Mouse (Mus musculus): ENCODE data around the gene Lztr1. TPM values are rescaled to one million over a fixed set of nuclear protein-coding genes. Genes with fewer than 3 reads are reported as not detected.
A peak's percentile ranks its signal among the peaks of the same experiment; 100 is the strongest.

Gene Lztr1
- 10 to 100 TPM; 58.7 to 64.6 TPM for total RNA-seq (2021)
- long read RNA-seq, experiment 1, transcript Lztr1-201 (21 exons, 3,394 nt), result major isoform, 65 of 77 reads
- long read RNA-seq, experiment 1, partial matches to known transcripts, result 4 of 77 reads
- long read RNA-seq, experiment 1, other reads (novel, unspliced or antisense), result 8 of 77 reads
- long read RNA-seq, experiment 2, transcript Lztr1-201 (21 exons, 3,394 nt), result major isoform, 49 of 66 reads
- long read RNA-seq, experiment 2, partial matches to known transcripts, result 6 of 66 reads
- long read RNA-seq, experiment 2, other reads (novel, unspliced or antisense), result 11 of 66 reads

DNA sequence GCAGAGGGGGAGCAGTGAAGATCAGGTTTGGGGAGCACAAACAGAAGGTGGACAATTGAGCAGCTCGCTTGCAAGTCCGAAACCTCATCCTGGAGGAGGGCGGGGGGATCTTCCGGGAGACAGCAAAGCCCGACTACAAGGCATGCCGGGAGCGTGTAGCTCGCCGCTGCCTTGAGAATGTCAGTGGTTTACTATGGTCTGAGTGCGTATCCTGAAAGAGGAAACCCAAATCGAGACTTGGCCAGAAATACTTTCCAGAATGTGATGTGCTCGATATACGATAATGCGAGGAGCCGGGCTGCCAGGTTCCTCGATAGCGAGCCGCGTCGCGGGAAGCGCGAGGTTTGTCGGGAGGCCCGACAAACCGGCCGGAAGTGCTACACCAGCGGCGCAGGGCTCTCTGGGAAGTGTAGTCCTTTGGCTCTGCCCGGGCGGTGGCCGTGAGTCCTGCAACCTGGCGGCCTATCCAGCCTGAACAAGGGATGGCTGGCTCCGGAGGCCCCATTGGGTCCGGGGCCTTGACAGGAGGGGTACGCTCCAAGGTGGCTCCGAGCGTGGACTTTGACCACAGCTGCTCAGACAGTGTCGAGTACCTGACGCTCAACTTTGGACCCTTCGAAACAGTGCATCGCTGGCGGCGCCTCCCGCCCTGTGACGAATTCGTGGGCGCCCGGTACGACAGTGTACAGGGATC, at the start of gene Lztr1:
Lztr1 (plus strand) TSS at position 143 of the 694 bp plus-strand sequence.
- peak; percentile 84 to 86 for DNase-seq (ENCODE audit: low spot score in 2 of 2)

- DNase-seq (ENCODE audit: low spot score in 2 of 2), result no peak
Observed at GRCm38 (mm10) chr16:17460254-17460653, 48.2 kb upstream of the Lztr1 start.

- DNase-seq (ENCODE audit: low spot score in 2 of 2), result no peak
Observed at GRCm38 (mm10) chr16:17461596-17461995, 46.9 kb upstream of the Lztr1 start.

DNA sequence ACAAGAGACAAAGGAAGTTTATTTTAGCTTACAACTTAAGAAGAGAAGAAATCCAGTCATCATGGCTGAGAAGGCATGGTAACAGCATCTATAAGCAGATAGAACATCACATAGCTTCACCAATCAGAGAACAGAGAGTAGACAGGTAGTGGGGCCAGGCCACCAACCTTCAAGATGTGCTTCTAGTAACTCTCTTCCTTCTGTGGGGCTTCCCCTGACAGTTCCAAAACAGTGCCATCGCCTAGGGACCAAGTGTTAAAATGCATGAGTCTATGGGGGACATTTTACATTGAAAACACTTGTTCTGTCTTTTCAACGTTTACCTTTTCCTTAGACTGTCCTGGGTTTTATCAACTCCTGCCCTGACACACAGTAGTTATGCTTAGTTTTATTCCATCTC, 45.3 kb upstream of the Lztr1 start:
- no peak for DNase-seq (ENCODE audit: low spot score in 2 of 2)

GRCm38 (mm10) chr16:17466875-17467663, 41.4 kb upstream of the Lztr1 start:
- DNase-seq (ENCODE audit: low spot score in 2 of 2), result no peak

- DNase-seq (ENCODE audit: low spot score in 2 of 2), result no peak
Observed at GRCm38 (mm10) chr16:17472498-17472897, 36.0 kb upstream of the Lztr1 start.

DNA sequence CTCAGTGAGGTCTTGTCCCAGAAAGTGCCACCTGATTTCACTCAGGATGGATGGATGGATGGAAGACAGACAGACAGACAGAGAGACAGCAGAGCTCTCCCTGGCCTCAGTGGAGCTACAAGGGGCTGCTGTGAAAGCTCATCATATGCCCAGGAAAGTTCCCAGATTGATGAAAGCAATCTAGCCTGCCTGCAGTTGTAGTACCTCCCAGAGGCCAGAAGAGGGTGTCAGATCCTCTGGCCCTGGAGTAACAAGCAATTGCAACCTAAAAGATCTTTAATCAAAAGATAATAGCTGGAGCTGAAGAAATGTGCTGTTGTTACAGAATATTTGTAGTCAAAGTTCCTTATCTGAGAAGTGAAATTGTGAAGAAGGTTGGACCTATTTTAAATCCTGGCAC, 34.4 kb upstream of the Lztr1 start:
- peak in 1 of 2 experiments; percentile 20 for DNase-seq (ENCODE audit: low spot score in 2 of 2)

DNA sequence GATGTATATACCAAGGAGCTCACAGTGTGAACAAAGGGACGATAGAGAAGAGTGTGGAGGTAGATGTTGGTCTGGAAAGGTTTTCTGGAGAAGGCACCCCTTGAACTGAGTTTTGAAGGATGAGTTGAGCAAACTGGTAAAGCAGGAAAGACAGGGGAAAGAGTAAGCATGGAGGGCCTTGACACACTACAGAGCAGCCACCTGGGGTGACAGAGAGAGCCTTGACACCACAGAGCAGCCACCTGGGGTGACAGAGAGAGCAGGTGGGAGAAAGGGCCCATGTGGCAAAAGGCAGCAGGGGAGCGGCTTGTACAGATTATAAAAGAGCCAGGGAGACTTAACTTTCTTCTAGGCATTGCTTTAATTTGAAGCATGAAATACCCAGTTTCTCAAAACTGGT, 33.7 kb upstream of the Lztr1 start:
- no peak for DNase-seq (ENCODE audit: low spot score in 2 of 2)

GRCm38 (mm10) chr16:17475326-17475725, 33.2 kb upstream of the Lztr1 start:
- no peak for DNase-seq (ENCODE audit: low spot score in 2 of 2)

DNA sequence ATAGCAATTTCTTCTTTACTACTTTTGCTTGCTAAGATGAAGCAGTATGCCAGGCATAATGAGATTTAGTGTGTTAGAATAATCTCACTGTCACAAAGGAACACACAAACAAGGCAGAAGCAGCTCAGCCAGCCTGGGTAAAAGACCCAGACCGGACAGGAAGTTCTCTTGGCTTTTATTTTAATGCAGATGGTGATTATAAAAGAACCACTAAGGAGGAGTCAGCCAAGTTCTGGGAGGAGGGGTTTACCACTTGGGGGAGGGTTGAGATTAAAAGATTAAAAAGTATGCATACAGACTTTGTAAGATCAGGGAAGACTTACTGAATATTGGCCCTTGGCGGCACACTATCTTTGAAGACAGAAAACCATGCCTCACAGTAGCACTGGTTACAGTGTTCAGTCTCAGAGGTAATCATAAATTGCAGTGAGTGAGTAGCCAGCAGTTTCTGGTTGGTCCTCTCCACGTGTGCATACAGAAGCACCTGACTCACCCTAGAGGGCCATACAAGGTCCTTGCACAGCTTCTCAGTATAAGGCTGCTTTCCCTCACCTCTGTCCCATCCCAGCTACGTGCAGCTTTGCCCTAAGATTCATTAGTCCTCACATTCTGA, 30.1 kb upstream of the Lztr1 start:
- DNase-seq (ENCODE audit: low spot score in 2 of 2), result no peak

GRCm38 (mm10) chr16:17481465-17481864, 27.0 kb upstream of the Lztr1 start:
- DNase-seq (ENCODE audit: low spot score in 2 of 2), result no peak

- peak in 1 of 2 experiments; percentile 52 for DNase-seq (ENCODE audit: low spot score in 2 of 2)
Observed at GRCm38 (mm10) chr16:17486505-17486904, 22.0 kb upstream of the Lztr1 start.

DNA sequence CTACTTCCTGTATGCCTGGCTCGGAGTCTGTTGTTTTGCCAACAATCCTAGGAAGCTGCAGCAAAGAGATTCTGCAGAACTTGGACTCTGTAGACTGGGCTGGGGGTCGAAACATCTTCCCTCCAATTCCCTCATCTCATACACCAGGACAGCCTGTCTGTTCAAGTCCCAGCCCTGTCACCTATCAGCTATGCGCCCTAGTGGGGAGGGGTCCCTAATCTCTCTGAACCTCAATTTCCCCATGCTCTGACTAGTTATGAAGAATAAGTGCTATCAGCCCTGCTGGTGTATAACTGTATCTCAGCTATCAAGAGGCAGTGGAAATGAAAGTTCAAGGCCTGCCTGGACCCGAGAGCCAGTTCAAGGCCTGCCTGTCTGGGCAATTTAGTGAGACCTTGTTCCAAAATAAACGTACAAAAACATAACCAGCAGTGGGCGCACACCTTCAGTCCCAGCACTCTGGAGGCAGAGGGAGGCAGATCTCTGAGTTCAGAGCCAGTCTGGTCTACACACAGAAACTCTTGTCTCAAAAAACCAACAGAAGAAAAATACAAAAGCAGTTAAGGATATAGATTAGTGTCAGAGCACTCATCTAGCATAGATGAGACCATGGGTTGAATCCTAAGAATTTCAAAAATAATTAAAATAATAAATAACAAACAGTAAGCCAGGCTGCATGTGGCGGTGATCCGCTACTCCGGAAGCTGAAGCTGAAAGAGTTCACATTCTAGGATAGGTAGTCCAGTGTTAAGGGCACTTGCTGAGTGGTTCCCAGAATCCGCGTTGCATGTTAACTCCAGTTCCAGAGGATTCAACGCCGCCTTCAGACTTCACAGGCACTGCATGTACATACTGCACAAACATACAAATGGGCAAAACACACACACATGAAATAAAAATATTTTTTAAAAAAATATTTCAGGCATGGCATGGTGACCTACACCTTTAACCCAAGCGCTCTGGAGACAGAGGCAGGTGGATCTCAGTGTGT, 19.7 kb upstream of the Lztr1 start:
- peak in 1 of 2 experiments; percentile 30 for DNase-seq (ENCODE audit: low spot score in 2 of 2)

- peak; percentile 25 to 47 for DNase-seq (ENCODE audit: low spot score in 2 of 2)
Observed at GRCm38 (mm10) chr16:17489469-17490111, 18.9 kb upstream of the Lztr1 start, which contains the start of gene Aifm3. TSS of gene Aifm3 (plus strand) at chr16:17489611.

DNA sequence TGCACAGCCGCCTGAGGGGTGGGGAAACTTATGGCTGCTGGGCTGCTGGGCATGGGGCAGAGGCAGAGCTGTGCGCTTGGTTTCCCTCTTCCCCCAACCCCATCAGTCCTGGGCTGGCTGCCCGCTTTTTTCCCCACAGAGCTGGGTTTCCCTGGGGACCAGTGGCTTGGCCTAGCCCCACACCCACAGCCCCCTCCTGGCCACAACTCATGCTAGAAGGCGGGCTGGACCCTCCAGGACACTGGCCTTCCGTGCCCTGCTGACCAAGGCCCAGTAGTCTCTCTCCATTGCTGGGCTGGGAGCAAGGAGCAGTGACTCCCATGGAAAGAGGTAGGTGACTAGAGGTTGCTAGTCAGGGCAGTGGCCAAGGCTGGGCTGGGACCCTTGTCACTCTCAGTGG, 17.3 kb upstream of the Lztr1 start:
- DNase-seq (ENCODE audit: low spot score in 2 of 2), result no peak

- no peak for DNase-seq (ENCODE audit: low spot score in 2 of 2)
Observed at GRCm38 (mm10) chr16:17491896-17492561, 16.5 kb upstream of the Lztr1 start.

- DNase-seq (ENCODE audit: low spot score in 2 of 2), result peak in 1 of 2 experiments; percentile 48
Observed at GRCm38 (mm10) chr16:17496499-17497305, 11.8 kb upstream of the Lztr1 start.

- DNase-seq (ENCODE audit: low spot score in 2 of 2), result no peak
Observed at GRCm38 (mm10) chr16:17499249-17499883, 9.1 kb upstream of the Lztr1 start.

All from adrenal gland, adult 18-20 months (tissue).